Mouse (Mus musculus) lung, postnatal 0 days (tissue): Measurements from ENCODE around the gene Cxcl15.

ENCODE experiments used
- CTCF ChIP-seq: IDR thresholded peaks from 2 replicates; pipeline ENCODE4 v1.5.1; 2016; ENCODE audit warnings: antibody characterized with exemption, mild to moderate bottlenecking
- EP300 ChIP-seq: IDR thresholded peaks from 2 replicates; pipeline ENCODE4 v1.6.1; 2016; ENCODE audit warnings: antibody characterized with exemption, mild to moderate bottlenecking, control low read depth

GRCm38 (mm10) chr5:90789306-90790073, 4.8 kb upstream of the Cxcl15 start:
- TF ChIP-seq CTCF (no peak), EP300 (peak; percentile 46; the same call in 1 of the 2 replicates)
